ENCODE assay signal across 22 mouse cellular contexts in the genomic region with DNA sequence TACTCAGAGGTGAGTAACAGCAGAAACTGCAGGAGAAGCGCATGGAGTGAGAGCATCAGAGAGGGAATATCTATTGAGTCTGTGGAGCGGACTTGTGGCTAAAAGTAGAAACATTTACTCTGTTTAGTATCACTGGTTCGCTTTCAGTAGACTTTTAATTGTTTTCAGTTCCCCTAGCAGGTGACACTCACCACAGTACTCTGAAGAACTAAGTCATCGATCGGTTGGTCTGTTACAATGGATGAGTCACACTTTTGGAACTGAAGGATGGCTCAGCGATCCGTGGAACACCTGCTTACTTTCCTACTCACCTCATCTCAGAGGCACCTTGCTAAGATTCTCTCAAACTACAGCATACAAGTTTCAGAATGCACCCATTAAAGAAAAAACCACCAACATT.
A peak's percentile ranks its signal among the peaks of the same experiment; 100 is the strongest.
DNase-seq lines count a peak whose midpoint lies in the region; ATAC-seq and TF ChIP-seq lines count a peak whose summit lies in the region.
"Had no signal": no experiment of that assay in that cellular context is flagged by ENCODE, and none has a peak within 500 bp of the region (broad histone marks: within the 10 kb centered on the region; RNA-seq: fewer than 3 reads in every experiment).

No protein-coding gene starts in this region.

- no peaks in the 10 kb centered on the region for H3K27me3 ChIP-seq in CH12.LX (replicated peaks)
- H3K27me3 ChIP-seq in kidney, embryonic 16.5 days (ENCODE audit: insufficient read depth, low read length), result no peaks in the 10 kb centered on the region
- H3K27me3 ChIP-seq: Patski had no signal

- TF ChIP-seq EP300 in CH12.LX (IDR thresholded peaks at IDR 0.05; ENCODE audit: low read length), result peak; percentile 89

- H3K9me3 ChIP-seq in CH12.LX (replicated peaks; ENCODE audit: low read length), result no peaks in the 10 kb centered on the region
- no peaks in the 10 kb centered on the region for H3K9me3 ChIP-seq in kidney, embryonic 16.5 days (ENCODE audit: low read length)
- H3K9me3 ChIP-seq: G1E had no signal

- H3K27ac ChIP-seq in CH12.LX (ENCODE audit: insufficient read depth, low read depth), result no peak overlapping the region
- H3K27ac ChIP-seq in kidney, embryonic 16.5 days (ENCODE audit: low read length), result no peak overlapping the region

- WGBS in kidney, embryonic 16.5 days, result 87% methylated on average over 7 of the region's 7 CpGs

- TF ChIP-seq POLR2A in CH12.LX (IDR thresholded peaks at IDR 0.05; ENCODE audit: low read depth, low read length), result no peak

- H3K4me1 ChIP-seq in CH12.LX (ENCODE audit: control insufficient read depth in 1 of 2, insufficient read depth in 2 of 2), result peaks cover 2 to 20% of the 10 kb centered on the region in 2 experiments
- no peaks in the 10 kb centered on the region for H3K4me1 ChIP-seq in kidney, embryonic 16.5 days (ENCODE audit: insufficient read depth, low read length)

- peaks cover 10 to 53% of the 10 kb centered on the region in 2 experiments for H3K36me3 ChIP-seq in CH12.LX (replicated peaks in 1 of 2; ENCODE audit: control insufficient read depth in 1 of 2, insufficient read depth in 1 of 2, low read length in 1 of 2)
- H3K36me3 ChIP-seq in kidney, embryonic 16.5 days (ENCODE audit: insufficient read depth, low read length), result peaks cover 29% of the 10 kb centered on the region; the same call in 1 of the 2 replicates

- H3K9ac ChIP-seq in CH12.LX (ENCODE audit: insufficient read depth, low read depth), result no peak overlapping the region
- no peak overlapping the region for H3K9ac ChIP-seq in kidney, embryonic 16.5 days (replicated peaks; ENCODE audit: low read length)

- TF ChIP-seq CTCF in CH12.LX (conservative IDR thresholded peaks at IDR 0.05 in 1 of 2, IDR thresholded peaks at IDR 0.05 in 1 of 2; ENCODE audit: low read depth in 2 of 2, low read length in 2 of 2), result no peak

- peak; percentile 61 for DNase-seq in A20 (ENCODE audit: low read depth, low spot score)
- peak; percentile 56 for DNase-seq in CH12.LX (ENCODE audit: extremely low read depth)
- DNase-seq in brain, adult 2 months (ENCODE audit: low read depth, low spot score), result peak; percentile 27
- DNase-seq in frontal cortex, postnatal 36 days (ENCODE audit: low spot score in 2 of 2), result no peak
- no peak for DNase-seq in left cerebral cortex, adult 8-10 months (ENCODE audit: low spot score in 2 of 2)
- DNase-seq: adrenal gland, adult 2 months; adrenal gland, adult 8-10 months; adrenal gland, postnatal 10 days; adrenal gland, postnatal 14 days; adrenal gland, postnatal 25 days; adrenal gland, postnatal 36 days; B cell, adult 2 months; cerebellum, adult 11 months; cerebellum, adult 11-12 months; cerebellum, adult 18-20 months; cerebellum, adult 8-10 months; cerebellum, adult 9-10 months had no signal

- no peak overlapping the region for H3K4me3 ChIP-seq in CH12.LX (replicated peaks in 1 of 3; ENCODE audit: low read depth in 2 of 3, low read length in 2 of 3, poor library complexity in 1 of 3)
- H3K4me3 ChIP-seq in kidney, embryonic 16.5 days (ENCODE audit: low read length), result no peak overlapping the region

- in situ Hi-C loops in CH12.LX (cut with MboI; ENCODE audit: low pct_ligation_motif_present, low pct_unique_long_range_greater_than_20kb, low sequenced_read_pairs), result no loop called here

- dilution Hi-C loops in CH12.LX (cut with MboI; ENCODE audit: extremely low pct_ligation_motif_present, extremely low pct_unique_long_range_greater_than_20kb, low sequenced_read_pairs), result no loop called here

- no peak overlapping the region for H3K4me2 ChIP-seq in CH12.LX (ENCODE audit: insufficient read depth, low read depth, poor library complexity, severe bottlenecking)
- no peak overlapping the region for H3K4me2 ChIP-seq in kidney, embryonic 16.5 days (replicated peaks; ENCODE audit: low read depth, low read length)

- ATAC-seq in kidney, embryonic 16.5 days (ENCODE audit: low FRiP score, low TSS enrichment), result no peak
- ATAC-seq: activated CD4-positive, CD25-positive, alpha-beta regulatory T cell, adult 4 months; CD4-positive, CD25-positive, alpha-beta regulatory T cell, adult 4 months; Patski had no signal

- TF ChIP-seq RAD21 in CH12.LX (IDR thresholded peaks at IDR 0.05; ENCODE audit: low read depth, low read length), result no peak; the same call in 1 of the 2 replicates

- no peaks in the 10 kb centered on the region for H3K79me2 ChIP-seq in CH12.LX (replicated peaks; ENCODE audit: control insufficient read depth, extremely low read depth, insufficient read depth, poor library complexity, severe bottlenecking)

TF ChIP-seq in CH12.LX, 34 proteins besides CTCF, POLR2A, EP300 and RAD21:
- no peak for TF ChIP-seq HCFC1 (IDR thresholded peaks at IDR 0.05; ENCODE audit: low read depth, low read length)
- peak; percentile 42; the same call in 1 of the 2 replicates for TF ChIP-seq JUN (IDR thresholded peaks at IDR 0.05; ENCODE audit: insufficient read depth, low read depth, low read length)
- no peak for TF ChIP-seq CHD2 (IDR thresholded peaks at IDR 0.05; ENCODE audit: low read length)
- TF ChIP-seq POLR2AphosphoS2 (IDR thresholded peaks at IDR 0.05; ENCODE audit: low read depth, low read length), result no peak
- TF ChIP-seq NRF1 (IDR thresholded peaks at IDR 0.05; ENCODE audit: low read depth, low read length), result no peak
- no peak for TF ChIP-seq TBP (conservative IDR thresholded peaks at IDR 0.05; ENCODE audit: low read depth, low read length)
- TF ChIP-seq USF2 (conservative IDR thresholded peaks at IDR 0.05; ENCODE audit: low read depth, low read length), result no peak
- TF ChIP-seq MYC (IDR thresholded peaks at IDR 0.05; ENCODE audit: low read depth, low read length), result no peak
- TF ChIP-seq ZMIZ1 (IDR thresholded peaks at IDR 0.05; ENCODE audit: low read depth, low read length), result no peak
- TF ChIP-seq MAFK (IDR thresholded peaks at IDR 0.05; ENCODE audit: insufficient replicate concordance, low read length), result peak; percentile 59; the same call in 1 of the 2 replicates
- peak; percentile 76 for TF ChIP-seq IRF4 (IDR thresholded peaks at IDR 0.05; ENCODE audit: low read depth, low read length)
- no peak for TF ChIP-seq KAT2A (IDR thresholded peaks at IDR 0.05; ENCODE audit: insufficient replicate concordance, low read length)
- no peak for TF ChIP-seq RCOR1 (conservative IDR thresholded peaks at IDR 0.05; ENCODE audit: low read depth, low read length)
- 0 out of 2 replicates have a peak, but pooled peaks have one; percentile 37 for TF ChIP-seq TCF12 (IDR thresholded peaks at IDR 0.05; ENCODE audit: low read depth, low read length)
- no peak for TF ChIP-seq MXI1 (IDR thresholded peaks at IDR 0.05; ENCODE audit: low read depth, low read length)
- no peak for TF ChIP-seq GABPA (IDR thresholded peaks at IDR 0.05; ENCODE audit: insufficient replicate concordance, low read depth, low read length)
- no peak for TF ChIP-seq UBTF (IDR thresholded peaks at IDR 0.05; ENCODE audit: low read depth, low read length)
- no peak for TF ChIP-seq SMC3 (IDR thresholded peaks at IDR 0.05; ENCODE audit: low read depth, low read length)
- TF ChIP-seq CHD1 (IDR thresholded peaks at IDR 0.05; ENCODE audit: low read depth, low read length), result no peak
- TF ChIP-seq USF1 (IDR thresholded peaks at IDR 0.05; ENCODE audit: low read depth, low read length), result no peak
- TF ChIP-seq MEF2A (IDR thresholded peaks at IDR 0.05; ENCODE audit: borderline replicate concordance, low read depth, low read length), result peak; percentile 82
- no peak for TF ChIP-seq E2F4 (IDR thresholded peaks at IDR 0.05; ENCODE audit: insufficient replicate concordance, low read depth, low read length)
- TF ChIP-seq JUND (conservative IDR thresholded peaks at IDR 0.05; ENCODE audit: low read depth, low read length), result peak; percentile 61
- no peak for TF ChIP-seq ZKSCAN1 (IDR thresholded peaks at IDR 0.05; ENCODE audit: borderline replicate concordance, low read depth, low read length)
- no peak for TF ChIP-seq ZC3H11A (IDR thresholded peaks at IDR 0.05; ENCODE audit: low read depth, low read length)
- TF ChIP-seq PAX5 (IDR thresholded peaks at IDR 0.05; ENCODE audit: low read length), result no peak
- TF ChIP-seq ZNF384 (IDR thresholded peaks at IDR 0.05; ENCODE audit: low read depth, low read length), result no peak
- TF ChIP-seq MAZ (IDR thresholded peaks at IDR 0.05; ENCODE audit: low read depth, low read length), result no peak
- peak; percentile 77 for TF ChIP-seq BHLHE40 (IDR thresholded peaks at IDR 0.05; ENCODE audit: low read depth, low read length)
- TF ChIP-seq ELF1 (IDR thresholded peaks at IDR 0.05; ENCODE audit: low read depth, low read length), result no peak
- TF ChIP-seq ETS1 (conservative IDR thresholded peaks at IDR 0.05; ENCODE audit: low read depth, low read length), result peak; percentile 67
- no peak for TF ChIP-seq MAX (IDR thresholded peaks at IDR 0.05; ENCODE audit: low read length)
- no peak for TF ChIP-seq SIN3A (IDR thresholded peaks at IDR 0.05; ENCODE audit: low read length)
- TF ChIP-seq NELFE (IDR thresholded peaks at IDR 0.05; ENCODE audit: low read depth, low read length), result no peak

Comparison
In these comparisons a context has a peak if more than half of its experiments do, and no peak if none do; other contexts are left out.
1. DNase-seq: peak in A20 (single experiment), CH12.LX (single experiment) and brain, adult 2 months (single experiment); none in frontal cortex, postnatal 36 days (0 of 2) and left cerebral cortex, adult 8-10 months (0 of 2).